ENCODE assay signal across 8 mouse cellular contexts in the genomic region with DNA sequence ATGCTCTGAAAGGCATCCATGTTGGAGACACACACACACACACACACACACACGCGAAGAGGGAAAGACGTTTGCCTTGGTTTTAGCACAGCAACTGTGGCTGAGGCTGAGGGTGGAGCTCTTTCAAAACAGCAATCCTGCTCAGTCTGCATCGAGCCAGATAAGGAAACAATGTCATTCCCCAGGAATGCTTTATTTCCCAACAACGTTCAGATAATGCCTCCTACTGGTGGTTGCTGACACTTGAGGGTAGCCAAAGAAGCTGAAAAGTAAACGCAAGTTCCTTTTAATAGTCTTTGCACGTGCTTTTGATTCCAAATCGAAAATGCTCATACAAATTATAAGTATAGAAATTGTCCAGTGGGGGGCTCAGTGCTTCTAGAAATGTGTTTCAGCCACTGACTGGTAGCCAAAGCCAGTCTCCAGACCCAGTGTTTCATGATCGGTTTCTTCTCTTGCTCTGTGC. TPM values are rescaled to one million over a fixed set of nuclear protein-coding genes. Genes with fewer than 3 reads are reported as not detected.
DNase-seq lines count a peak whose midpoint lies in the region; ATAC-seq and TF ChIP-seq lines count a peak whose summit lies in the region.

Gene Calhm5 (minus strand): TSS at position 102 of the 466 bp plus-strand sequence.

- H3K36me3 ChIP-seq in CH12.LX (replicated peaks in 1 of 2; ENCODE audit: control insufficient read depth in 1 of 2, insufficient read depth in 1 of 2, low read length in 1 of 2) = no peaks in the 10 kb centered on the region
- H3K36me3 ChIP-seq in forebrain, embryonic 14.5 days (ENCODE audit: control insufficient read depth, insufficient read depth, low read length) = no peaks in the 10 kb centered on the region
- H3K36me3 ChIP-seq in liver, postnatal 0 days (replicated peaks; ENCODE audit: insufficient read depth, low read length) = no peaks in the 10 kb centered on the region
- H3K36me3 ChIP-seq in neural tube, embryonic 15.5 days = no peaks in the 10 kb centered on the region

- H3K27ac ChIP-seq in CH12.LX (ENCODE audit: insufficient read depth, low read depth) = no peak within 1 kb of the TSS
- no peak within 1 kb of the TSS for H3K27ac ChIP-seq in forebrain, embryonic 14.5 days (ENCODE audit: low read depth, low read length)
- H3K27ac ChIP-seq in liver, postnatal 0 days (ENCODE audit: low read depth) = no peak within 1 kb of the TSS; the same call in 1 of the 2 replicates
- H3K27ac ChIP-seq in neural tube, embryonic 15.5 days (replicated peaks) = no peak within 1 kb of the TSS; the same call in 1 of the 2 replicates

- 23% methylated on average over 9 of the region's 9 CpGs for WGBS in forebrain, embryonic 14.5 days
- WGBS in liver, postnatal 0 days (ENCODE audit: insufficient replicate concordance) = 8% methylated on average over 9 of the region's 9 CpGs
- WGBS in neural tube, embryonic 15.5 days = 29% methylated on average over 9 of the region's 9 CpGs

- TF ChIP-seq CTCF in CH12.LX (conservative IDR thresholded peaks at IDR 0.05 in 1 of 2, IDR thresholded peaks at IDR 0.05 in 1 of 2; ENCODE audit: low read depth in 2 of 2, low read length in 2 of 2) = peak in 1 of 2 experiments; percentile 61; a peak in 2 of 4 replicates
- peak; percentile 60 for TF ChIP-seq CTCF in liver, postnatal 0 days (IDR thresholded peaks at IDR 0.05; ENCODE audit: low read depth)

- dilution Hi-C loops in CH12.LX (cut with MboI; ENCODE audit: extremely low pct_ligation_motif_present, extremely low pct_unique_long_range_greater_than_20kb, low sequenced_read_pairs) = no loop called here

- H3K27me3 ChIP-seq in CH12.LX (replicated peaks) = peaks cover 17% of the 10 kb centered on the region
- H3K27me3 ChIP-seq in forebrain, embryonic 14.5 days (replicated peaks; ENCODE audit: control insufficient read depth, insufficient read depth, low read length) = no peaks in the 10 kb centered on the region
- no peaks in the 10 kb centered on the region for H3K27me3 ChIP-seq in liver, postnatal 0 days (ENCODE audit: insufficient read depth, low read length)
- H3K27me3 ChIP-seq in neural tube, embryonic 15.5 days (replicated peaks) = no peaks in the 10 kb centered on the region

- ATAC-seq in forebrain, embryonic 14.5 days = peak; percentile 57; the same call in 1 of the 2 replicates
- ATAC-seq in liver, postnatal 0 days = peak; percentile 41
- ATAC-seq in neural tube, embryonic 15.5 days (ENCODE audit: low FRiP score) = peak; percentile 81

- H3K4me3 ChIP-seq in CH12.LX (replicated peaks in 1 of 3; ENCODE audit: low read depth in 2 of 3, low read length in 2 of 3, poor library complexity in 1 of 3) = peak within 1 kb of the TSS in 2 of 3 experiments; percentile 9 to 38
- no peak within 1 kb of the TSS for H3K4me3 ChIP-seq in forebrain, embryonic 14.5 days (ENCODE audit: low read depth, low read length)
- H3K4me3 ChIP-seq in liver, postnatal 0 days (ENCODE audit: low read depth, low read length) = peak within 1 kb of the TSS; percentile 20; the same call in 1 of the 2 replicates
- H3K4me3 ChIP-seq in neural tube, embryonic 15.5 days (replicated peaks) = peak within 1 kb of the TSS; percentile 30

- H3K79me2 ChIP-seq in CH12.LX (replicated peaks; ENCODE audit: control insufficient read depth, extremely low read depth, insufficient read depth, poor library complexity, severe bottlenecking) = no peaks in the 10 kb centered on the region

- H3K4me1 ChIP-seq in CH12.LX (ENCODE audit: control insufficient read depth in 1 of 2, insufficient read depth in 2 of 2) = peaks cover 4 to 31% of the 10 kb centered on the region in 2 experiments; a peak in 3 of 4 replicates
- H3K4me1 ChIP-seq in forebrain, embryonic 14.5 days (ENCODE audit: control insufficient read depth, insufficient read depth, low read length) = no peaks in the 10 kb centered on the region
- H3K4me1 ChIP-seq in liver, postnatal 0 days (ENCODE audit: insufficient read depth) = peaks cover 2% of the 10 kb centered on the region; the same call in 1 of the 2 replicates
- peaks cover 4% of the 10 kb centered on the region; the same call in 1 of the 2 replicates for H3K4me1 ChIP-seq in neural tube, embryonic 15.5 days

- intact Hi-C loops in heart, postnatal 36 days (cut with DNase I) = loop anchor here (2.0 kb wide), 3 partner anchors 60 to 186 kb away; partner anchors contain the start of genes Trappc3l and Tspyl1

- H3K9ac ChIP-seq in CH12.LX (ENCODE audit: insufficient read depth, low read depth) = no peak within 1 kb of the TSS
- H3K9ac ChIP-seq in forebrain, embryonic 14.5 days (ENCODE audit: low read length) = no peak within 1 kb of the TSS
- peak within 1 kb of the TSS; percentile 26; the same call in 1 of the 2 replicates for H3K9ac ChIP-seq in liver, postnatal 0 days (replicated peaks)
- H3K9ac ChIP-seq in neural tube, embryonic 15.5 days (replicated peaks) = peak within 1 kb of the TSS; percentile 23; the same call in 1 of the 2 replicates

- TF ChIP-seq POLR2A in CH12.LX (IDR thresholded peaks at IDR 0.05; ENCODE audit: low read depth, low read length) = no peak

- in situ Hi-C loops in CH12.LX (cut with MboI; ENCODE audit: low pct_ligation_motif_present, low pct_unique_long_range_greater_than_20kb, low sequenced_read_pairs) = no loop called here

- no peak for DNase-seq in CH12.LX (ENCODE audit: extremely low read depth)
- peak; percentile 87 for DNase-seq in brain, adult 2 months (ENCODE audit: low read depth, low spot score)
- peak; percentile 59 for DNase-seq in forebrain, embryonic 14.5 days (ENCODE audit: low spot score)
- peak; percentile 33 to 60 for DNase-seq in heart, postnatal 36 days
- DNase-seq in layer of hippocampus, adult 18-20 months (ENCODE audit: low spot score in 2 of 2) = peak; percentile 35 to 68
- DNase-seq in liver, postnatal 0 days = peak; percentile 14
- DNase-seq in urinary bladder, postnatal 4 days (ENCODE audit: low spot score in 2 of 2) = peak; percentile 30 to 60

- no peaks in the 10 kb centered on the region for H3K9me3 ChIP-seq in CH12.LX (replicated peaks; ENCODE audit: low read length)
- H3K9me3 ChIP-seq in forebrain, embryonic 14.5 days (replicated peaks; ENCODE audit: control insufficient read depth, low read length) = no peaks in the 10 kb centered on the region
- H3K9me3 ChIP-seq in liver, postnatal 0 days (ENCODE audit: low read length) = no peaks in the 10 kb centered on the region
- no peaks in the 10 kb centered on the region for H3K9me3 ChIP-seq in neural tube, embryonic 15.5 days (replicated peaks)

- peak within 1 kb of the TSS; percentile 97 for H3K4me2 ChIP-seq in CH12.LX (ENCODE audit: insufficient read depth, low read depth, poor library complexity, severe bottlenecking)
- peak within 1 kb of the TSS; percentile 36 for H3K4me2 ChIP-seq in forebrain, embryonic 14.5 days (ENCODE audit: low read length)
- peak within 1 kb of the TSS; percentile 47 for H3K4me2 ChIP-seq in liver, postnatal 0 days (ENCODE audit: low read depth, low read length)
- H3K4me2 ChIP-seq in neural tube, embryonic 15.5 days = peak within 1 kb of the TSS; percentile 54

- peak; percentile 54 for TF ChIP-seq RAD21 in CH12.LX (IDR thresholded peaks at IDR 0.05; ENCODE audit: low read depth, low read length)

- TF ChIP-seq EP300 in CH12.LX (IDR thresholded peaks at IDR 0.05; ENCODE audit: low read length) = no peak
- no peak for TF ChIP-seq EP300 in liver, postnatal 0 days (IDR thresholded peaks at IDR 0.05; ENCODE audit: low read depth)

TF ChIP-seq in CH12.LX, 34 proteins besides CTCF, POLR2A, EP300 and RAD21:
- TF ChIP-seq TCF12 (IDR thresholded peaks at IDR 0.05; ENCODE audit: low read depth, low read length) = no peak
- peak; percentile 77 for TF ChIP-seq BHLHE40 (IDR thresholded peaks at IDR 0.05; ENCODE audit: low read depth, low read length)
- TF ChIP-seq MAX (IDR thresholded peaks at IDR 0.05; ENCODE audit: low read length) = 0 out of 2 replicates have a peak, but pooled peaks have one; percentile 33
- peak; percentile 13; the same call in 1 of the 2 replicates for TF ChIP-seq SMC3 (IDR thresholded peaks at IDR 0.05; ENCODE audit: low read depth, low read length)

RNA-seq across cellular contexts. Expression of gene Calhm5, which starts in this region (rescaled TPM):
- 0.04 TPM in 1 of 2 replicates, not detected in the other for total RNA-seq in CH12.LX (2012; rRNA removed)
- 0.28 TPM in 2 replicates for total RNA-seq in CH12.LX (2014; rRNA removed)
- polyA plus RNA-seq in CH12.LX (2012; ENCODE audit: insufficient read length, low read depth) = 0.05 and 0.09 TPM in 2 replicates
- 0.39 and 0.59 TPM in 2 replicates for polyA plus RNA-seq in forebrain, embryonic 14.5 days (2014; fragmentation: Nextera tagmentation; extraction: Ambion mirVana)
- total RNA-seq in heart, postnatal 36 days (2021) = 1 to 10 TPM in 1 of 2 experiments, under 1 TPM in 1; 1.00 to 1.4 TPM
- 1 to 10 TPM; 4.0 to 4.1 TPM for total RNA-seq in layer of hippocampus, adult 18-20 months (2021)
- 0.02 and 0.06 TPM in 2 replicates for polyA plus RNA-seq in liver, postnatal 0 days (2015; fragmentation: Nextera tagmentation; extraction: Ambion mirVana)
- polyA plus RNA-seq in neural tube, embryonic 15.5 days (2015; fragmentation: Nextera tagmentation; extraction: Ambion mirVana) = 0.92 and 1.1 TPM in 2 replicates

Comparison
In these comparisons a context has a peak if more than half of its experiments do, and no peak if none do; other contexts are left out.
1. Peak in DNase-seq, ATAC-seq and H3K4me2 ChIP-seq in forebrain, embryonic 14.5 days; RNA of the gene not detected or under 1 TPM.
2. Peak in DNase-seq, ATAC-seq, H3K4me3 ChIP-seq, H3K9ac ChIP-seq and H3K4me2 ChIP-seq in liver, postnatal 0 days; RNA of the gene not detected or under 1 TPM.
3. H3K4me2 ChIP-seq: peak in every context shown above with its lines; median percentile 97 in CH12.LX; 54 in neural tube, embryonic 15.5 days; 47 in liver, postnatal 0 days; 36 in forebrain, embryonic 14.5 days.